Mouse (Mus musculus): ENCODE results near the gene Olfr313. TPM values are rescaled to one million over a fixed set of nuclear protein-coding genes. Genes with fewer than 3 reads are reported as not detected.

Gene Olfr313
- not detected for polyA plus RNA-seq (2015; fragmentation: Illumina TruSeq; extraction: RNeasy Lipid Tissue Mini Kit (QIAGEN cat#74804); ENCODE audit: insufficient read depth, low read depth, low replicate concordance)

DNA sequence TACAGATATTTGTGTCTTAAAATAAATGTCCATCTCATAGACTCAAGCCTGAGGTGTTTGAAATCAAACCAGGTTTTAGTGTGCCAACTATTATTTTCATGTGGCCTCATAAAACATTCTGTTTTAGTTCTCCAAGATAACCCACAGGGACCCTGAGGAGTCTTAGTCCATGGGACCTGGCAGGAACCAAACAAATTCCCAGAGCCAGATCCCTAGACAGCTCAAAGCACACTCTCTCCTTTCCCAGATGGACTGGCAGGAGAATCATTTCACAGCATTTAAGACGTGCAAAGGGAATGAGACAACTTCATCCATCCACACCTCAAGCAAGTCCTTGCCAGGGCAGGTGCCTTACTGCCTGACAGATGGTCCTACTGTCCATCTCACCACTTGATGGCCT is at the start of gene Olfr313:
Olfr313 (plus strand) TSS at position 301 of the 400 bp plus-strand sequence.

DNA sequence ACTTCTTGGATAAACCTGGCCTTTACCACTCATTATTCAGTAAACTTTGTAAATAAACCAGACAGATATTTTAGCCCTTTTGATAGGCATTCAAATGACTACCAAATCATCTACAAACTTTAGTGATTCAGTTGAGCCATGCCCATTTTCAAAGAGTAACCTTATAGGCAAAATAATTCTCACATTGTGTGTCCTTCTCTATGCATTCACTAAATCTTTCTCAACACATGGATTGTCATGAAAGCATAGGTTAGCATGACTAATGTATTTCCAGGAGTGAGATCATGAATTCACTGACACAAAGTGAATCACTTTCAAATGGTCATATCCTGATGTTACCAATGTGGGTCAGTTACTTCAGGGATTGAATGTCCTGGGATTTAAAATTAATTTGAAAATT is 41.9 kb upstream of the Olfr313 start, which contains the start of gene Olfr315:
Olfr315 (plus strand) TSS at position 301 of the 400 bp plus-strand sequence.

DNA sequence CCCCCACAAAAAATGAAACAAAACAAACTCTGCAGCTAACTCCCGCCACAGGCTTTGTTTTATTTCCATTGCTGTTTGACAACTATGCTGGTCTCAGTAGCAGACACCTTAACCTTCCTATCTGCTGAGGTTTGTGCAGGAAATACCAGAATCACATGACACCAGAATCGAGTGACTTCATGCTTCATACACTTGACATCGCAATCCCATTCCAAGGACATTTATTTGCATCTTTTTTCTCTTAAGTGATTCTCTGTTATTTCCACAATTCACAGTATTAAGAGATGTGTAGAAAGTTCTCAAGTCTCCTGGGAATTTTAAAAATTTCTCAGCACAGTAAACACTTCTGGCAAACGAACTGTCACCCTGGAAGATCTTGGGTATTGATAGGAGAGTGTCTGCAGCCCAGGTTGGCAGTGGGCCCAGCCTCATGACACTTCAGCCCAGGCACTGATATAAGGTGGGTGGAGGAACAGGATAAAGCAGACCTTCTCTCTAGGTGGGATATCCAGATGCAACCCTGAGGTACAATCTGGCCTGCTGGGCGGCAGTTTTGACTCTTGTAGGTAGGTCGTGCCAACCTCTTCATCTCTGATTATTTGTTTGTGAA is 32.2 kb upstream of the Olfr313 start, which contains the start of gene Olfr314:
Olfr314 (plus strand) TSS at position 473 of the 610 bp plus-strand sequence.

GRCm38 (mm10) chr11:58801558-58802228 is 13.1 kb upstream of the Olfr313 start, which contains the start of gene Fam183b:
Gene Fam183b, minus strand, starts transcription at chr11:58801960.

GRCm38 (mm10) chr11:58828937-58829336 is 14.1 kb downstream of the Olfr313 start, which contains the start of gene Olfr312:
Gene Olfr312, plus strand, starts transcription at chr11:58829237.

GRCm38 (mm10) chr11:58838951-58839350 is 24.2 kb downstream of the Olfr313 start, which contains the start of gene Olfr311:
Gene Olfr311, plus strand, starts transcription at chr11:58839251.

DNA sequence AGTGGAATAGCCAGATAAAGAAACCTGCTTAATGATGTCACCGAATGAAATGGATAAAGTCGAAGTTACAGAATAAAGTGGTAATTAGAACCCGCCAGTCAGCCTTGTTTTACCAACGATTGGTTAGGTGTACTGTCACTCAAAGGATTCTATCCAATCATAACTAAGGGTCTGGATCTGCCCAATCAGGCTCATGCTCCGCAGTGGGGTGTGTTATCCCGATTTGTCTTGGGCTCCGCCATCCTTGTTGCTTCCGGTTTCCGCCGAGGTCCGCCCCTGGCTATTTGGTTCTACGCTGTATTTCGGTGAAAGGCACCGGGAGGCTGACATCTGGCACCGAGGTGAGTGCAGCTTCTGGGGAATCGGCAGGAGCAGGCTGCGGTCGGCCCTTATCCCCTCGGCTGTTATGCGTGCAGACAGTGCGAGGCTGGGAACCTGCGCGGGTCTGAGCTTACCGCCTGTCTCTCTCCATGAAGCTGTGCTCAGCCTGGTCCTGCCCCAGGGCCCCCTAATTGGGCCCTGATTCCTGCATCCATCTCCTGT is 32.2 kb downstream of the Olfr313 start, which contains the start of gene Gm12258:
Gm12258 (plus strand) TSS at position 240 of the 543 bp plus-strand sequence.

GRCm38 (mm10) chr11:58867039-58867953 is 52.5 kb downstream of the Olfr313 start, which contains the start of gene 2810021J22Rik:
Gene 2810021J22Rik, plus strand, starts transcription at chr11:58867216.

Other genes starting within 250 kb of the Olfr313 start
- not detected for gene Olfr224, start 244.4 kb upstream of the Olfr313 start, polyA plus RNA-seq (2015; fragmentation: Illumina TruSeq; extraction: RNeasy Lipid Tissue Mini Kit (QIAGEN cat#74804); ENCODE audit: insufficient read depth, low read depth, low replicate concordance)
- not detected for gene Olfr325, start 237.3 kb upstream of the Olfr313 start, polyA plus RNA-seq (2015; fragmentation: Illumina TruSeq; extraction: RNeasy Lipid Tissue Mini Kit (QIAGEN cat#74804); ENCODE audit: insufficient read depth, low read depth, low replicate concordance)
- gene Olfr324, start 219.9 kb upstream of the Olfr313 start, polyA plus RNA-seq (2015; fragmentation: Illumina TruSeq; extraction: RNeasy Lipid Tissue Mini Kit (QIAGEN cat#74804); ENCODE audit: insufficient read depth, low read depth, low replicate concordance) = not detected
- not detected for gene 2210407C18Rik, start 198.9 kb upstream of the Olfr313 start, polyA plus RNA-seq (2015; fragmentation: Illumina TruSeq; extraction: RNeasy Lipid Tissue Mini Kit (QIAGEN cat#74804); ENCODE audit: insufficient read depth, low read depth, low replicate concordance)
- gene Olfr323, start 184.5 kb upstream of the Olfr313 start, polyA plus RNA-seq (2015; fragmentation: Illumina TruSeq; extraction: RNeasy Lipid Tissue Mini Kit (QIAGEN cat#74804); ENCODE audit: insufficient read depth, low read depth, low replicate concordance) = not detected
- gene Trim58, start 174.5 kb upstream of the Olfr313 start, polyA plus RNA-seq (2015; fragmentation: Illumina TruSeq; extraction: RNeasy Lipid Tissue Mini Kit (QIAGEN cat#74804); ENCODE audit: insufficient read depth, low read depth, low replicate concordance) = not detected
- gene Olfr322, start 156.2 kb upstream of the Olfr313 start, polyA plus RNA-seq (2015; fragmentation: Illumina TruSeq; extraction: RNeasy Lipid Tissue Mini Kit (QIAGEN cat#74804); ENCODE audit: insufficient read depth, low read depth, low replicate concordance) = not detected
- not detected for gene Olfr320, start 133.9 kb upstream of the Olfr313 start, polyA plus RNA-seq (2015; fragmentation: Illumina TruSeq; extraction: RNeasy Lipid Tissue Mini Kit (QIAGEN cat#74804); ENCODE audit: insufficient read depth, low read depth, low replicate concordance)
- not detected for gene Olfr319, start 115.8 kb upstream of the Olfr313 start, polyA plus RNA-seq (2015; fragmentation: Illumina TruSeq; extraction: RNeasy Lipid Tissue Mini Kit (QIAGEN cat#74804); ENCODE audit: insufficient read depth, low read depth, low replicate concordance)
- not detected for gene Olfr318, start 91.0 kb upstream of the Olfr313 start, polyA plus RNA-seq (2015; fragmentation: Illumina TruSeq; extraction: RNeasy Lipid Tissue Mini Kit (QIAGEN cat#74804); ENCODE audit: insufficient read depth, low read depth, low replicate concordance)
- not detected for gene Olfr317, start 75.8 kb upstream of the Olfr313 start, polyA plus RNA-seq (2015; fragmentation: Illumina TruSeq; extraction: RNeasy Lipid Tissue Mini Kit (QIAGEN cat#74804); ENCODE audit: insufficient read depth, low read depth, low replicate concordance)
- not detected for gene Olfr316, start 62.3 kb upstream of the Olfr313 start, polyA plus RNA-seq (2015; fragmentation: Illumina TruSeq; extraction: RNeasy Lipid Tissue Mini Kit (QIAGEN cat#74804); ENCODE audit: insufficient read depth, low read depth, low replicate concordance)
- not detected for gene Olfr315, start 41.8 kb upstream of the Olfr313 start, polyA plus RNA-seq (2015; fragmentation: Illumina TruSeq; extraction: RNeasy Lipid Tissue Mini Kit (QIAGEN cat#74804); ENCODE audit: insufficient read depth, low read depth, low replicate concordance)
- gene Olfr314, start 32.0 kb upstream of the Olfr313 start, polyA plus RNA-seq (2015; fragmentation: Illumina TruSeq; extraction: RNeasy Lipid Tissue Mini Kit (QIAGEN cat#74804); ENCODE audit: insufficient read depth, low read depth, low replicate concordance) = not detected
- 10.9 TPM for gene Fam183b, start 13.0 kb upstream of the Olfr313 start, polyA plus RNA-seq (2015; fragmentation: Illumina TruSeq; extraction: RNeasy Lipid Tissue Mini Kit (QIAGEN cat#74804); ENCODE audit: insufficient read depth, low read depth, low replicate concordance)
- not detected for gene Olfr312, start 14.2 kb downstream of the Olfr313 start, polyA plus RNA-seq (2015; fragmentation: Illumina TruSeq; extraction: RNeasy Lipid Tissue Mini Kit (QIAGEN cat#74804); ENCODE audit: insufficient read depth, low read depth, low replicate concordance)
- gene Olfr311, start 24.3 kb downstream of the Olfr313 start, polyA plus RNA-seq (2015; fragmentation: Illumina TruSeq; extraction: RNeasy Lipid Tissue Mini Kit (QIAGEN cat#74804); ENCODE audit: insufficient read depth, low read depth, low replicate concordance) = not detected
- gene Gm12258, start 32.2 kb downstream of the Olfr313 start, polyA plus RNA-seq (2015; fragmentation: Illumina TruSeq; extraction: RNeasy Lipid Tissue Mini Kit (QIAGEN cat#74804); ENCODE audit: insufficient read depth, low read depth, low replicate concordance) = 3.5 TPM
- gene 2810021J22Rik, start 52.2 kb downstream of the Olfr313 start, polyA plus RNA-seq (2015; fragmentation: Illumina TruSeq; extraction: RNeasy Lipid Tissue Mini Kit (QIAGEN cat#74804); ENCODE audit: insufficient read depth, low read depth, low replicate concordance) = 2.1 TPM
- 0.94 TPM for gene Zfp39, start 89.2 kb downstream of the Olfr313 start, polyA plus RNA-seq (2015; fragmentation: Illumina TruSeq; extraction: RNeasy Lipid Tissue Mini Kit (QIAGEN cat#74804); ENCODE audit: insufficient read depth, low read depth, low replicate concordance)
- not detected for gene Btnl10, start 102.9 kb downstream of the Olfr313 start, polyA plus RNA-seq (2015; fragmentation: Illumina TruSeq; extraction: RNeasy Lipid Tissue Mini Kit (QIAGEN cat#74804); ENCODE audit: insufficient read depth, low read depth, low replicate concordance)
- 27.0 TPM for gene Rnf187, start 123.9 kb downstream of the Olfr313 start, polyA plus RNA-seq (2015; fragmentation: Illumina TruSeq; extraction: RNeasy Lipid Tissue Mini Kit (QIAGEN cat#74804); ENCODE audit: insufficient read depth, low read depth, low replicate concordance)
- gene Hist3h2ba, start 133.9 kb downstream of the Olfr313 start, polyA plus RNA-seq (2015; fragmentation: Illumina TruSeq; extraction: RNeasy Lipid Tissue Mini Kit (QIAGEN cat#74804); ENCODE audit: insufficient read depth, low read depth, low replicate concordance) = not detected
- gene Hist3h2a, start 139.7 kb downstream of the Olfr313 start, polyA plus RNA-seq (2015; fragmentation: Illumina TruSeq; extraction: RNeasy Lipid Tissue Mini Kit (QIAGEN cat#74804); ENCODE audit: insufficient read depth, low read depth, low replicate concordance) = 4.9 TPM
- not detected for gene Trim17, start 139.7 kb downstream of the Olfr313 start, polyA plus RNA-seq (2015; fragmentation: Illumina TruSeq; extraction: RNeasy Lipid Tissue Mini Kit (QIAGEN cat#74804); ENCODE audit: insufficient read depth, low read depth, low replicate concordance)
- 11.7 TPM for gene Trim11, start 163.1 kb downstream of the Olfr313 start, polyA plus RNA-seq (2015; fragmentation: Illumina TruSeq; extraction: RNeasy Lipid Tissue Mini Kit (QIAGEN cat#74804); ENCODE audit: insufficient read depth, low read depth, low replicate concordance)